Mouse (Mus musculus) spleen, embryonic (tissue): Measurements from ENCODE around the gene Tomm40l.

Experiments
- CTCF ChIA-PET: fragments of 350-600 bp; sonication (Branson Sonifier 250); formaldehyde crosslinking; loops from one replicate; lab custom pipeline; 2022; lab: Charles Lee

The Tomm40l gene

DNA sequence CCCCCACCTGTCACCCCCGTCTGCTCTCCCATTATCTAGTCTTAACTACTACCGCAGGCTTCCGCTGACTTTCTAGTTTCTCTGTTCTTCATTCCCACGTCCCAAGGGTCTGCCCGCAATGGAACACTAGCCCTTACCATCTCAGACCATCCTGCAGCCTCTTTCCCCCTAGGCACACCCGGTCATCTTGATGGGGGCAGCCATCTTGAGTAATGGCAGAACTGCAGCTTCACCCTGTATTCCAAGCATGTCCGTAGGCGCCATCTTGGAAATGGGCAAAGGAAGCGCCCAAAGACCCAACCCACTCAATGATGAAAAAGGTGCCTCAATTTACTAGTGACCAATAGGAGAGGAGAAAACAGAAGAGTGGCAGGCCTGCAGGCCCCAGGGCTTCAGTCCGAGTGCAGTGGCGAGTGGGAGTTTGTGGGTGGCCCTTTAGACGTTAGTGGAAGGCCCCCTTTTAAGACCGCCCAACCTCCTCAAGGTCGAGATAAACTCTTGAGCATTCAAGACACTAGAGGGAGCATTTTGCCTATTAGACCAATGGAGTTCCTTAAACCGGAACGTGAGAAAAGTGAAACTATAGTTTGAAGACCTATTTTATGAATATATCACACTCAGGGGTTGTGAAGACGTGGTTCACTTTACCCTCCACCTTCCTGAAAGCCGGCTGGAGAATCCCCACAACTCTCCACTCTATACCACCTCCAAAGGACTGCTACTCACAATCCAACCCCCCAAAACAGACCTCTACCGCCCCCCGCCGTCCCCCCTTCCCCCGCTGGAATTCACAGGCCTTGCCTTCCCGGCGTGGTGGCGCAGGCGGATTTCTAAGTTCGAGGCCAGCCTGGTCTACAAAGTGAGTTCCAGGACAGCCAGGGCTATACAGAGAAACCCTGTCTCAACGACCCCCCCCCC is at the start of gene Tomm40l:
TSS of gene Tomm40l (minus strand) at position 277 of the 918 bp plus-strand sequence.
- CTCF ChIA-PET: no interaction called here

DNA sequence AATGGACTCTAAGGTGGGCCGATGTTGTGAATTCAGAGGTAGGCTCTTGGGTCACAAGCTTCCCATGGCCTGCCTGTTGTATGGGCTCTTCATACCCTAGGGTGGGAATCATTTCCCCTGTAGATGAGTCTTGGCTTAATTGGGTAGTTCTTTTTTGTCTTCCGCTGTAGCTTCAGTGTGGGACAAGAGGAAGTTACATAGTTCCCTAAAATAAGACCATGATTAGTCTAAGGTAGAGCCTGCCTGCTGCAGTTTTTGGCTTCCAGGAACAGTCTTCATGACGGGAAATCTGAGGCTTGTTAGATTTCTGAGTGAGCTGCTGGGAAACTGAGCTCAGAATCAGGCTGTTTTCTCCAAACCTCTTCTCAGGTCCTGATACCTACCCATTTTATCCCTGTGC is 49.8 kb upstream of the Tomm40l start:
- CTCF ChIA-PET: interaction anchor here (0.6 to 1.2 kb wide), 3 partner anchors 11 to 27 kb away, joined by 3 to 24 read pairs (median 9); no protein-coding TSS in a partner anchor

DNA sequence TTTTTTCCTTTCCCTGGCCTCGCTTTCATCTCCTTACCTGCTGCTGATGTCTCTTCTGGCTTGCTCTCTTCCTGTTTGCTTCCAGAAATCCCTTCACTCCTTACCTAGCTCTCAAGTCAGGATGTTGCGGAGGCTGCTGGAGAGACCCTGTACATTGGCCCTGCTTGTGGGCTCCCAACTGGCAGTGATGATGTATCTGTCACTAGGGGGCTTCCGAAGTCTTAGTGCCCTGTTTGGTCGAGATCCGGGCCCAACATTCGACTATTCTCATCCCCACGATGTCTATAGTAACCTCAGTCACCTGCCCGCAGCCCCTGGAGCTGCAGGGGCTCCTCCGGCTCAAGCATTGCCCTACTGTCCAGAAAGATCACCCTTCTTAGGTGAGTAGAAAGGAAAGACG is 49.3 kb upstream of the Tomm40l start:
- CTCF ChIA-PET: interaction anchor here (0.7 to 1.2 kb wide), 2 partner anchors 14 to 27 kb away, joined by 9 to 24 read pairs; no protein-coding TSS in a partner anchor

DNA sequence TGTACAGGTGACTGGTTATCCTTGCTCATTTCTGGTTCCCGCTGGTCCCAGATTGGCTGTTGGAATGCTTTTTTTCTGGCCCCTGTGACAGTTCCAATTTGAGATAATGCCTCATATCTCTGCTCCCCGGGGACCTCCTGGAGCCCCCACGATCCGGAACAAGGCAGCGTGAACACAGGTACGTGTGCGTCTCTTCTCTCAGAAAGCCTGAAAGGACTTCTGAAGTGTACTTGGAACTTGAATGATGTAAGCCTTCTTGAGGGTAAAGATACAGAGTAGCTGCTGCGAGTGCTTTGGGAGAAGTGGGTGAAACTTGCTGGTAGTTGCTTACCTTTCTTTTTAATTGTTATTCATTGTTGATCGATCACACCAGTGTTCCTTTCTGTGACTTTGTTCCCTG is 48.9 kb upstream of the Tomm40l start:
- CTCF ChIA-PET: interaction anchor here (0.6 to 1.2 kb wide), 3 partner anchors 14 to 50 kb away, joined by 3 to 24 read pairs (median 9); no protein-coding TSS in a partner anchor

DNA sequence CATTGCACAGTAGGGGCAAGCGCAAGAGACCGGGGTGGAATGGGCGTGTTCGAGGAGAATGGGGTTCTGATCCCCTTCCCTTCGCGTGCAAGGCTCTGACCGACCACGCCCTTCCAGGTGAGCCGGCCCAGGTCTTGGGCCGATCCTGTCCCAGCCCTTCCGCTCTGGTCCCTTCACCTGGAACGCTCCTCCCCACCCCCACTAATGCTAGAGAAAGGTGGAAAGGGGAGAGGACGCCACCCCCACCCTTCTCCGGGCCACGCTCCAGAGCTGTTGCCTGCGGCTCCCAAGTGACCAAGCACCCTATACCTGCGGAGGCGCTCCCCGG is 48.2 kb upstream of the Tomm40l start:
- CTCF ChIA-PET: interaction anchor here (0.6 kb wide), 1 partner anchor 49 kb away, joined by 3 read pairs; no protein-coding TSS in a partner anchor

DNA sequence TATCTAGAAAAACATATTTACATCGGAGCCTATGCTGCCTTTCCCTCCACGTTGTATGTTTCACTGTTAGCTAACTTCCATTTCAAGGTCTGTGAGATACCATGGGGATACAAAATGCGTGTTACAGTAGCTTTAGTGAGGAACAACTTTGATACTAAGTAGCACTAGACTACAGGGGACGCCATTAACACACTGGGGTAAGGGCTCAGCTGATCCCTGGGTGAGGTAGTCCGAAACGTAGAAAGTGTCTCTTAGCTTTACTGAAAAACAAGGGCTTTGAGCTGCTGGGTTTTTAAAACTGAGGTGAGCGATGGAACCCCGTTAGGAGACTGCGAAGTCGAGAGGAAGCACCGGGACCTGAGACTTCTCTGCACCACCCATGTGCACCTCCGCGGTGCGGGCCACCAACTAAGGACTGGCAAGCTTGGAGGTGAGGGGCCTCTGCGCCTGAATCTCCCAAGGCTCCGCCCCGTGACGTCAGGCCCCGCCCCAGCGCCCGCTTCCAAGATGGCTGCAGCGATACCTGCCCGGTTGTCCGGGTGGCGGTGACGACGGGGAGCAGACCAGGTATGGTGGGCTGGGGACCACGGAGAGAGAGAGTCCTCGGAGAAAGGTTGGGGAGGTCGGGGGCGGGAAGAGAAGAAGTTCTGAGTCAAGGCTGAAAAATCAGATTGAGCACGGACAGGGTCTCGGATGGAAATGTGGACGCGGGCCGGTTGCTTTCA is 47.7 kb upstream of the Tomm40l start, which contains the start of gene B4galt3:
TSS of gene B4galt3 (plus strand) at position 481 of the 725 bp plus-strand sequence.
- CTCF ChIA-PET: no interaction called here

DNA sequence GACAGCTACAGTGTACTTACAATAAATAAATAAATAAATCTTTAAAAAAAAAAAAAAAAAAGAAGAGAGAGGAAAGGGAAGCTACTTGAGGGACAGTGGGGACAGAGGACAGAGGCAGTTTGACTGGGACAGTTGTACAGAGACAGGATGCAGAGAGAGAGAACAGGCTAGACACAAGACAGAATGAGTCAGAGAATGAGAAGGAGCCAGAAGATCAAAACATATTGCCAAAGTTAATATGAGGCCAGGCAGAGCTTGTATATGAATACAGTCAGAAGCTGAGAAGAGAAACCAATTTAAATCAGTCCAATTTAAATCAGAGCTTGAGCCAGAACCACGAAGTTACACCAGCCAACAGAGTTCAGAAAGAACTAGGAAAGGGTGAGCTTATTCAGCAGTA is 46.0 kb upstream of the Tomm40l start:
- CTCF ChIA-PET: no interaction called here

DNA sequence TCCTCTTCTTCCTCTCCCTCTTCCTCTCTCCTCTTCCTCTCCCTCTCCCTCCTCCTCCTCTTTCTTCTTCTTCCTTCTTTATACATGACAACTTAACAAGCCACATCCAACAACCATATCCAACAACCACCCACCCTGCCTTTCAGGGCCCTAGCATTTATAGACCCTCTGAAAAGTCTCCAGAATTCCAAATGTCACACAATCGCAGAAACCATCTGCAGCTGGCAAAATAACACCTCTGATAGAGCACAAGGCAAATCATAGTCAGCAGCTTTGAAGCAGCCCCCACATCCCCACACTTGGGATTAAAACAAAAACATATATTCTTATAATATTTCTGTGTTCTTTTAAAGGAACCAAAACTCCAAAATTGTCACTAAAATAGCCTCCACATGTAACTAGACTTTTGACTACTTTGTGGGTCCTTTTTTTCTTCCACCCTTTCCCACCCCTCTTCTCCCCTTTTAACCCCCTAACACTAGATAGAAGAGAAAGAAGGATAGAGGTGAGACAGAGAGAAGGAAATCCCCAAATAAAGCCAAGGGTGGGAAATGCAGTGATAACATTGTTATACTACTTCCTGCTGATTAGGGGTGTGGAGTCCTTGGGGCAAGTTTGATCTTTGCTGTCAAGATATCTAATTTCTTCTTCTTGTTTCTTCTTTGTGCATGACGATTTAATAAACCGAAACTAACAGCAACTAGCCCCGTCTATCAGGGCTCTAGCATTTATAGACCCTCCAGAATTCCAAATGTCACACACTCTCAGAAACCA is 43.8 kb upstream of the Tomm40l start:
- CTCF ChIA-PET: interaction anchor here (0.7 kb wide), 1 partner anchor 124 kb away, joined by 11 read pairs; no protein-coding TSS in a partner anchor

DNA sequence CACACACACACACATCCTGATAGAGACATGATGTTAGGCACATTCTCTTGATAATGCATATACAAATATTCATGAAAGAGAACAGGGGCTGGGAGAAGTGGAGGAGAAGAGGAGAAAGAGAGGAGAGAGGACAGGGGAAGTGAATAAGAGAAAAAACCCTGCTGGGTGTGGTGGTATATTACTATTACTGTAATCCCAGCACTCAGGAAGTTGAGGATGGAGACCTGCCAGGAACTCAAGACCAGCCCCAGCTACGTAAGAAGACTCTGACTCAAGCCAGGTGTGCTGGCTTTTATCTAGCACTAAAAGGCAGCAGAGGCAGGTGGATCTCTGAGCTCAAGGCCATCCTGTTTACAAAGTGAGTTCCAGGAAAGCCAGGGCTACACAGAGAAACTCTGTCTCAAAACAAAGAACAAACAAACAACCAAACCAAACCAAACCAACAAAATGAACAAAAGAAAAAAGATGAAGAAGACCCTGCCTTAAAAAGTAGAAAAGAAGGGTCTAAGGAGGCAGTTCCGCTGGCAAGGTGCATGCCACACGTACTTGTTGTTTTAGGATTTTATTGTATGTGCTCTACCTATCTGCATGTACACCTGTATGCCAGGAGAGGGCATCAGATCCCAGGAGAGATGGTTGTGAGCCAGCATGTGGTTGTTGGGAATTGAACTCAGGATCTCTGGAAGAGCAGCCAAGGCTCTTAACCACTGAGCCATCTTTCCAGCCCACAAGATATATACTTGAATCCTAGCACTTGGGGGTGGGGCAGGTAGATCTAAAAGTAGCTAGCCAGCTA is 41.5 kb upstream of the Tomm40l start:
- CTCF ChIA-PET: no interaction called here

DNA sequence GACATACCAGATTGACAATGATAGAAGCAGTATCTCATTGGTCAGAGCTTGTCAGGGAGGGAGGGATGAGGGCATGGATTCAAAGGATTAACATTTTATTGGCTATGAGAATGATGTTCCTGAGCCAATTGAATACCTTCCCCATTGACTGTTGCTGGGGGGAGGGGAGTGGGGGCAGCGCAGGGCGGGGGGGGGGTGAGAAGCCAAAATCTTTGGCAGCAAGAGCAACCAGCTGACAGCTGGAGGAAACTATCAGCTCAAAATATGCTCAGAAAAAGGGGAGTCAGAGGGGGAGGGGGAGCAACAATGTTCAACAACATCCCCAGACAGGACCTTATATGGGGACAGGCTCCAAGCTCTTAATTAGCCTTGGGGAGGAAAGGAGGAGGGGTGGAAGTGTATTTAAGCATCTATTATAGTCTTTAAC is 40.9 kb upstream of the Tomm40l start:
- CTCF ChIA-PET: no interaction called here

DNA sequence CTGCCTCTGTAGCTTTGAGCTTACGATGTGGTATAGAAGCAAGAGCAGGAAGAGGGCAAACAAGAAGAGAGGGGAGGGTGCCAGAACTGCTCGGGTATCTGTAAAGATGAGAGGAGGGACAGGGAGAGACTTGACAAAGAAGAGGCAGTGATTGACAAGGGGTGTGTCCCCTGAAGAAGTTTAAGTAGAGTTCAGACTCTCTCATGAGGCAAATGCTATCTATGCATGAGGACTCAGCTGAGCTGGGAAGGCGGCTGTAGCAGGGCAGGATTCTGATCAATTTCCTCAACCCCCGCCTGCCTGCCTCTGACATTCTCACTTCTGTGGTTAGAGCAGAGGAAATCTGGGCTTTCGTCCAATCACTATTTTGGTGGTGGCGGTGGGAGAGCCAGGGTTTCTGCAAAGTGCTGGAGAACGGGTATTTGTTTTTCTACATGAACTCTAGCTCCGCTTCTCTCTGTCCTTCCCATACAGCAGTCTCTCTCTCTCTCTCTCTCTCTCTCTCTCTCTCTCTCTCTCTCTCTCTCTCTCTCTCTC is 40.3 kb upstream of the Tomm40l start:
- CTCF ChIA-PET: no interaction called here

DNA sequence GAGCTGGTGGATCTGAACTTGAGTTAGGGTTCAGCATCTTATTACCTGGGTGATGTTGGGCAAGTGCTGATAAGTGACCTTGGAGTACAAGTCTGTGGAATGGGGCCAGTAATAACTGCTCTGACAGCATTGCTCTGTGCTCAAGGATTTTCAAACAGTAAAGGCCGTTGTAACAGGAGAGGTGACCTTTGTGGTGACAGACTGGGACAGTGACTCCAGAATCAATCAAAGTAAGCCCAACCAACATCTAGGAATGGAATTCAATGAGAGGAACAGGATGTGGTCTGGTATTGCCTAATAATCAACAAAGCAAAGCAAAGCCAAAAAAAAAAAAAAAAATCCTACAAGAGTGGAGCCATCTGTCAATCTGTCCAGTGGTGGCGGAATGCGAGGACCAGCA is 38.0 kb upstream of the Tomm40l start:
- CTCF ChIA-PET: interaction anchor here (0.7 to 1.2 kb wide), 2 partner anchors 9 to 12 kb away, joined by 3 to 7 read pairs; no protein-coding TSS in a partner anchor

DNA sequence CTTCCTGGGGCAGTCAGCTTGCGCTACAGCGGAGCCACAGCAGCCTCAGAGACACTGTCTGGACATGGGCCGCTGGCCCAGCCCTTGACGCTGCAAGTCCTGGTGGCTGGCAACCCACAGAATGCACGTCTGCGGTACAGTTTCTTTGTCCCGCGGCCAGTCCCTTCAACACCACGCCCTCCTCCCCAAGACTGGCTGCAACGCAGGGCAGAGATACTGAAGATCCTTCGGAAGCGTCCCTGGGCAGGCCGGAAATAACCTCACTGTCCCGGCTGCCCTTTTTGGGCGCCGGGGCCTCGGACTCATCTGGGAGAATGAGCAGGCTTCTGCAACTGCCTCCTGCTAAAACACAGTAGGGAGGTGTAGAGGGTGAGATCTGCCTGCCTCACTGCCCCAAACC is 36.6 kb upstream of the Tomm40l start:
- CTCF ChIA-PET: interaction anchor here (0.6 to 0.7 kb wide), 2 partner anchors 49 to 363 kb away, joined by 3 read pairs; no protein-coding TSS in a partner anchor

DNA sequence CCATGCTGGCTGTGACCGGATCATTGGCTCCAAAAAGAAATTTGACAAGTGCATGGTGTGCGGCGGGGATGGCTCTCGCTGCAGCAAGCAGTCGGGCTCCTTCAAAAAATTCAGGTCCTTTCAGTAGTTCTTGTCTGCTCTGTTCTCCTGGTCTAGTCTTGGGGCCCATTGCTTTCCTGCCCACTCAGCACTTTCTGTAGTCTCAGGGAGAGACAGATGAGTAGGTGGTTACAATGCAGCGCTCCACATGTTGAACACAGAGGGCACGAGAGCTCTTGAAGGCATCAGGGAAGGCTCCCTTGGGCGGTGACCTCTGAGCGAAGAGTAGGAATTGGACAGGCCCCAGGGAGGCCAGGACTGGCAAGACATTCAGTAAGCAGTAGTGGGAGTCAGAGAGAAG is 35.5 kb upstream of the Tomm40l start:
- CTCF ChIA-PET: interaction anchor here (0.5 to 1.7 kb wide), 4 partner anchors 14 to 392 kb away, joined by 3 to 9 read pairs (median 4); no protein-coding TSS in a partner anchor

DNA sequence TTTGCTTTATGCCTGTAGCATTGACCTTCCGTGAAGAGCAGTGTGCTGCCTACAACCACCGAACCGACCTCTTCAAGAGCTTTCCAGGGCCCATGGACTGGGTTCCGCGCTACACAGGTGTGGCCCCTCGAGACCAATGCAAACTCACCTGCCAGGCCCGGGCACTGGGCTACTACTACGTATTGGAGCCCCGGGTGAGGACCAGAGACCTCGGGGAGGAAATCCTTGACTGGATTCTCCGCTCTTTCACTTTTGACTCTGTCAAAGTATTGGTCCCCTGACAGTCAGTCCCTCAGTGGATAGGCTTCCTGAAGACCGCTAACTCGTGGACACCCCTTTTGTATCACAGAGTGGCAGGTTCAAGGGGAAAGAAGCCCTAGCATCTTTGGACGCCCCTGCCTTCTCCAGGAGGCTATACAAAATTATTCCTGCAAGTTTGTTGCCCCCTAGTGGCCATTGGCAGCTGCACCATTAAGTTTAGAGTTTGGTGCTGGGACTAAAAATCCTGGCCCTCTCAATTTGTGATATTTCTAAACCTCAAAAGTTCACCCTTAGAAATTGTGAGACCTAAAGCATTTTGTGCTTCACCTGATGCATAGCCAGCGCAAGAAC is 34.7 kb upstream of the Tomm40l start:
- CTCF ChIA-PET: interaction anchor here (0.6 to 1.7 kb wide), 2 partner anchors 15 to 253 kb away, joined by 6 to 9 read pairs; no protein-coding TSS in a partner anchor

DNA sequence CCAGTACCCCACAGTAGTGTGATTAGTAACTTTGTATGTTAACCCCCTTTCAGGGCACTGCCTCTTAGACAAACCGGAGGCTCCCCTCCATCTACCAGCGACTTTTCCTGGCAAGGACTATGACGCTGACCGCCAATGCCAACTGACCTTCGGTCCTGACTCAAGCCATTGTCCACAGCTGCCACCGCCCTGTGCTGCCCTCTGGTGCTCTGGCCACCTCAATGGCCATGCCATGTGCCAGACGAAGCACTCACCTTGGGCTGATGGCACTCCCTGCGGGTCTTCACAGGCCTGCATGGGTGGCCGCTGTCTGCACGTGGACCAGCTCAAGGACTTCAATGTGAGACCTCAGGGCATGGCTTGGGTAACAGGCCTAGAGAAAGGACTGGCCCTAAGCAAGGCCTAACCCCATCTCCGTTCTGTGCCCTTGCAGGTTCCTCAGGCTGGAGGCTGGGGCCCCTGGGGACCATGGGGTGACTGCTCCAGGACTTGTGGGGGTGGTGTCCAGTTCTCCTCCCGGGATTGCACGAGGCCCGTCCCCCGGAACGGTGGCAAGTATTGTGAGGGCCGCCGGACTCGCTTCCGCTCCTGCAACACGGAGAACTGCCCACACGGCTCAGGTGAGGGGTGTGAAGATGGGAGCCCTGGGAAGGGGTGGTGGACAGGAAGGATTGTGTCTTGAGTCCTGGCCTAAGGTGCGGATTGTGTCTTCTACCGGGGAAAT is 33.9 kb upstream of the Tomm40l start:
- CTCF ChIA-PET: no interaction called here

DNA sequence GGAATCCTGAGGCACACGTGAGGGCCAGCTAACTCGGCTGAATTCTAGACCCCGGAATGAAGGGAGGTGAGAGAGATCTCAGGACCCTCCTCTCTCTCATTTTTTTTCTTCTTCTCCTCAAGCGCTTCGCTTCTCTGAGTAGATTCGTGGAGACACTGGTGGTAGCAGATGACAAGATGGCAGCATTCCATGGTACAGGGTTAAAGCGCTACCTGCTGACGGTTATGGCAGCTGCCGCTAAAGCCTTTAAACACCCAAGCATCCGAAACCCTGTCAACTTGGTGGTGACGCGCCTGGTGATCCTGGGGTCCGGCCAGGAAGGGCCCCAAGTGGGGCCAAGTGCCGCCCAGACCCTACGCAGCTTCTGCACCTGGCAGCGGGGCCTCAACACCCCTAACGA is 30.1 kb upstream of the Tomm40l start:
- CTCF ChIA-PET: no interaction called here

DNA sequence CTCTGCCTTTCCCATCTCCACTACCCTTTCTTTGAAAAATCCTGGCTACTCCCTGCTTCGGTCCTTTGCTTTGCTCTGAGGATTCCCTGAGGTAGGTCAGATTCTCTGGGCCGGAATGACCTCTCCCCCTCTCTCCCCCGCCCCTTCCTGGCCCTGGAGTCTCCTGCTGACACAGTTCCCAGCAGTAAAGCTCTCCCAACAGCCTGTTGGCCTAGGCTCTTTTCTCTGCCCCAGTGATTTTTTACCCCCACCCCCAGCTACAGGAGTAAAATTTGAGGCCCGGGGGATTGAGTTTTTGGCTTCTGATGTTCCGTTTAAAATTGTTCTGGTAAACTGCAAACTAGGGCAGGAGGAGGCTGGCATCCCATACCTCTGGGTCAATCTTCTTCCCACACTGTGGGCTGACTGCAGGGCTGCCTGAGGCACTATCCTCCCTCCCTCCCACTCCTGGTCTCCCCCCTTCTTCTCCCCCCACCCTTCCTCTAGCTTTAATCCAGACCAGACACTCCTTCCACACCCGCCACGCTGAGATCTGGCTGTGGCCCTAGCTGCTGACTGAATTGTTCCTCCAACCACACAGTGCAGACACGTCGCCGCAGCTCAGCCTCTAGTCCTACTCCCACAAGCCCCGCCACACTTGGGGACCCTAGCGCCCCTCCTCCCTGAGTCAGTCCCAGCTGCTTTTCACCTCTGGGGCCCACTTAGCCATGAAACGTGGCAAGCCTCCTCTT is 29.4 kb upstream of the Tomm40l start:
- CTCF ChIA-PET: interaction anchor here (0.6 to 0.7 kb wide), 2 partner anchors 9 to 14 kb away, joined by 3 to 7 read pairs; no protein-coding TSS in a partner anchor
